Mouse (Mus musculus) adrenal gland, postnatal 36 days (tissue): ENCODE data around the gene Cfap221. TPM values are rescaled to one million over a fixed set of nuclear protein-coding genes. Genes with fewer than 3 reads are reported as not detected.

Source experiments
- DNase-seq, 2 experiments: peaks; one replicate each; pipeline ENCODE4 v3.0.0; 2021; ENCODE audit warnings: mixed read lengths in 1 of 2
- total RNA-seq, 2 experiments: library from RNA; stranded (reverse); gene quantifications; 2 replicates each; pipeline ENCODE4 v1.2.3; 2021

Cfap221 gene
- total RNA-seq, 2 experiments from 2014 or later, result 0.16 to 0.40 TPM

DNA sequence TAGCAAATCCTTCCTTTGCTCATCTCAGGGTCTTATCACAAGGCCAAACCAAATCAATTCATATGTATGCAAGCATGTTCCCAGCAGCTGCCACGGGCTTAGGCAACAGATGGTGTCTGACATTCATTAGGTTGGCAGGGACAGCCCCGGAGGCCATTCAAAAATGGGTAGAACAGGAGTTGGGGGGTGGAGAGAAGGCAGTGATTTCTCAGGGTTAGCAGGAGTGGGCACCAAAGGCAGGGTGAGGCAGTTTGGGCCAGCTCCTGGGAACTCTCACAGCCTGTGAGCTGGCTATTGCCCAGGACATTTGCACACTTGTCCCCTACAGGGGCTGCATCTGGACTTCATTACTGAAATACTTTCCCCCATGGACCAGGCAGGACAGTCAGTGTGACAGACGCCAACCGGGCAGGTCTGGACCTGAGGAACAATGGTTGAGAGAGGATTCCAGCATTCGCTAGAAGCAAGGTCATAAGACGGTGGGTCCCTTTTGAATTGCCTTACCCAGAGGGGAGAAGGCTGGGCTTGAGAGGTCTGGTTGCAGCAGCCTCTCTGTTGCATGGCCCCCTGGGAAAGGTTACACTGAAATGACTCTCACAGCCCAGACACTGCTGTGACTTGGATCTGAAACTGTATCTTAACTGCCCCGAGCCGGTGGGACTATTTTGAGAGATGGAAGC is 94.3 kb downstream of the Cfap221 start:
- no peak for DNase-seq

GRCm38 (mm10) chr1:119899195-119900123 is 97.6 kb downstream of the Cfap221 start:
- peak; percentile 17 to 35 for DNase-seq

DNA sequence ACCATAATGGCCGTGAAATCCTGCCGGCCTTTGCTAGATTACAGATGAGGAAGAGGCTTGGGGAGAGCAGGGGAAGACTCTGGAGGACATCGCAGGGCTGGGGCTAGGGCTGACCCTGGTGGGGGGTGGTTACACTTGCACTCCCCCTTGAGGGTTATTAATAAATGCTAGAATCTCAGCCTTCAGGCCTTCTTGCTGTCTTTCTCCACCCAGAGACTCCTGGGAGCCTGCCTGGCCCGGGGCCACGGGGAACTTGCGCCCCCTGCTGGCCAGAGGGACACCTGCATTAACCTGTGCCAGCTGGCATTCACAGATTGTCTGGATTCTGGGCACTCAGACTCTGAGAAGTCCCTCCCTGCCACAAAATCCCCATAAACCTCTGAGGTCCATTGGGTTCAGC is 102.1 kb downstream of the Cfap221 start:
- DNase-seq, result peak; percentile 78 to 85

- no peak for DNase-seq
These were observed 103.4 kb downstream of the Cfap221 start for GRCm38 (mm10) chr1:119893600-119893999.

DNA sequence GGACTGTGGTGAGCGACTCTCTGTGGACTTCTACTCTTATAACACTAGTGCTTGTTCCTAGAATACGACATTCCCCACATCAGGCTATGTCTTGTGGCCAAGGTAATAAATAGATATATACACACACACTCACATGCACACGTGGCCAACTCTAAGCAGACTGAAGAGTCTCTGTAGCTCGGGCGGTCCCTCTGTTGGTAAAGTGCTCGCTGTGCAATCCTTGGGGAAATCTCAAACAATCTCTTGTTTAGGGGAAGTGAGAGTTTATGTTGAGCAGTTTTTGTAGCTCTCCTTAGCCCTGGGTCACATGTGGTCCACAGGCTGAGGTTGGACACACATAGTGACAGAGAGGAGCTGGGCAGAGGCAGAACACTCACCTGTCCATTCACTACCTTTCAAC is 104.1 kb downstream of the Cfap221 start:
- DNase-seq, result no peak

- no peak for DNase-seq
These were observed 105.2 kb downstream of the Cfap221 start for GRCm38 (mm10) chr1:119891865-119892264.

GRCm38 (mm10) chr1:119891149-119891548 is 105.9 kb downstream of the Cfap221 start:
- no peak for DNase-seq

GRCm38 (mm10) chr1:119889347-119889746 is 107.7 kb downstream of the Cfap221 start:
- DNase-seq, result no peak

- peak; percentile 25 to 46 for DNase-seq
These were observed 110.7 kb downstream of the Cfap221 start for GRCm38 (mm10) chr1:119886320-119886719.

GRCm38 (mm10) chr1:119884272-119884671 is 112.8 kb downstream of the Cfap221 start:
- no peak for DNase-seq

- peak in 1 of 2 experiments; percentile 31 for DNase-seq
These were observed 118.1 kb downstream of the Cfap221 start for GRCm38 (mm10) chr1:119878909-119879308.

DNA sequence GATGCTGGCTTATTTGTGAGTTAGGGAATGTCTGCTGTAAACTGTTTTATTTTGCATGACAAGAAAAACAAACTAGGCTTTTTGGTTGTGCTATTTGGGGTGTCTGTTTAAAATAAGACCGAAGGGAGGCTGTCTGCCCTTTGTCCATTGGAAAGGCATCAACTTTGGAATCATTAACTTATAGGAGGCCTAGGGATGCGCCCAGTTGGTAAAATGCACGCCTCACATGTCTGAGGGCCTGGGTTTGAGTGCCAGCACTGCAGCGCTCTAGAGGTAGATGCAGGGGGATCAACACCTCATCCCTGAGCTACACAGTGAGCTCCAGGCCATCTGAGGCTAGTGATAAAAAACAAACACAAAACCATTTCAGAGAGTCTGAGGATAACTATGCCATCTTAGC is 119.6 kb downstream of the Cfap221 start:
- no peak for DNase-seq

Other genes starting within 250 kb of the Cfap221 start
- 10 to 100 TPM; 30.2 to 38.0 TPM for gene Ptpn4, start 159.6 kb downstream of the Cfap221 start, total RNA-seq
- gene Tmem177, start 84.0 kb downstream of the Cfap221 start, total RNA-seq, result 1 to 10 TPM; 7.2 to 7.4 TPM
- 10 to 100 TPM in 1 of 2 experiments, 1 to 10 TPM in 1; 6.2 to 11.9 TPM for gene Sctr, start 9.7 kb upstream of the Cfap221 start, total RNA-seq
- 10 to 100 TPM in 1 of 2 experiments, 1 to 10 TPM in 1; 9.5 to 14.5 TPM for gene Tmem37, start 76.8 kb upstream of the Cfap221 start, total RNA-seq
- gene Dbi, start 123.8 kb upstream of the Cfap221 start, total RNA-seq, result 1,000 to 10,000 TPM in 1 of 2 experiments, 100 to 1,000 TPM in 1; 862 to 1,322 TPM
- 10 to 100 TPM; 10.6 to 12.1 TPM for gene 3110009E18Rik, start 124.0 kb upstream of the Cfap221 start, total RNA-seq